Mouse (Mus musculus): ENCODE data around the gene Pin1.

DNA sequence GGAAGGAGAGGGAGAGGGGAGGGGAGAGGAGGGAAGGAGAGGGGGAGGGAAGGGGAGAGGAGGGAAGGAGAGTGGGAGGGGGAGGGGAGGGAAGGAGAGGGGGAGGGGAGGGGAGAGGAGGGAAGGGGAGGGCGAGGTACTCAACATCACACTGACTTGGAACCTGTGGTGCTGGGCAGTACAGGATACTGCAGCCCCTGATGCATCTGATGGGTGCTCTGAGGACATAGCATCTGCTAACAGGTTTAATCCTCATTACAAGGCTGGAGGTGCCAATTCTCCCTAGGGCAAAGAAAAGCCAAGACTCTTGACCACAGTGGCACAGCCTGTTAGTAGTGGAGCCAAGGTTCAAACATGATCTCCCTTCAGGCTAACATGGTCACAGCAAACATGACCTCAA lies 37.5 kb downstream of the Pin1 start:
- TF ChIP-seq CTCF (IDR thresholded peaks at IDR 0.05; ENCODE audit: borderline replicate concordance, control insufficient read depth, extremely low read depth, insufficient read depth, low read length, poor library complexity) (no peak), POLR2A (IDR thresholded peaks at IDR 0.05; ENCODE audit: control insufficient read depth, extremely low read depth, insufficient read depth, low read length, poor library complexity) (no peak)

Measured in thymus, adult 2 months (tissue).